In the genomic region with DNA sequence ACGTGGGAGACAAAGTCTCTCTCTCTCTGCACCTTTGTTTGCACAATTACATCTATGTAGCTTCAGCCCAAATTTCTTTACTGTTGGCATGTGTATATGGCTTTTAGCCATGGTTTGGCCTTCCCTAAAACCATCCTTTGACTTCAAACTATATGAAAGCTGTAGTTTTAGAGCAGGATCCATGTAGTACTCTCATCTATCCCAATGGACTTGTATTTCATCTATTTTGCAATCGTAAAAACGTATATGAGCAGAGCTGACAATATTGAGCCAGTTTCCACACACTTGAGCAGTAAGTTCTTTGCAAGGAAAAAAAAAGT, we compare ENCODE assay signal across 7 mouse cellular contexts. TPM values are rescaled to one million over a fixed set of nuclear protein-coding genes. Genes with fewer than 3 reads are reported as not detected.
A peak's percentile ranks its signal among the peaks of the same experiment; 100 is the strongest.
DNase-seq lines count a peak whose midpoint lies in the region; ATAC-seq and TF ChIP-seq lines count a peak whose summit lies in the region.

No protein-coding gene starts in this region.

- H3K4me2 ChIP-seq in lung, embryonic 15.5 days: peak overlapping the region; percentile 75
- H3K4me2 ChIP-seq in forebrain, embryonic 11.5 days (ENCODE audit: low read depth, low read length, severe bottlenecking): peak overlapping the region; percentile 69
- H3K4me2 ChIP-seq in limb, embryonic 11.5 days (ENCODE audit: low read depth, severe bottlenecking): peak overlapping the region; percentile 69

- peak overlapping the region; percentile 54 for H3K4me3 ChIP-seq in lung, embryonic 15.5 days
- peak overlapping the region; percentile 34 for H3K4me3 ChIP-seq in forebrain, embryonic 11.5 days (ENCODE audit: low read depth, low read length)
- peak overlapping the region; percentile 61 for H3K4me3 ChIP-seq in limb, embryonic 11.5 days (ENCODE audit: low read depth, low read length)
- H3K4me3 ChIP-seq in olfactory bulb, adult 2 months (ENCODE audit: insufficient read depth, low read depth, low read length): peak overlapping the region; percentile 64

- DNase-seq in lung, postnatal 4 days: no peak
- no peak for DNase-seq in forebrain, embryonic 11.5 days (ENCODE audit: low spot score)
- no peak for DNase-seq in limb, embryonic 11.5 days (ENCODE audit: low spot score)
- no peak for DNase-seq in cerebellum, adult 9-11 months

- H3K4me1 ChIP-seq in lung, embryonic 15.5 days: peaks cover 9% of the 10 kb centered on the region
- no peaks in the 10 kb centered on the region for H3K4me1 ChIP-seq in forebrain, embryonic 11.5 days (replicated peaks; ENCODE audit: control insufficient read depth, insufficient read depth, low read length)
- H3K4me1 ChIP-seq in limb, embryonic 11.5 days (ENCODE audit: control insufficient read depth, insufficient read depth, low read length): 0 out of 2 replicates have a peak, but pooled peaks cover 3% of the 10 kb centered on the region
- H3K4me1 ChIP-seq in olfactory bulb, adult 2 months (ENCODE audit: control insufficient read depth, insufficient read depth, low read length): peaks cover 6% of the 10 kb centered on the region

- no peaks in the 10 kb centered on the region for H3K9me3 ChIP-seq in lung, embryonic 15.5 days
- H3K9me3 ChIP-seq in forebrain, embryonic 11.5 days (ENCODE audit: control insufficient read depth, low read length): no peaks in the 10 kb centered on the region
- H3K9me3 ChIP-seq in limb, embryonic 11.5 days (ENCODE audit: control insufficient read depth, low read length): no peaks in the 10 kb centered on the region

- no peak for TF ChIP-seq CTCF in olfactory bulb, adult 2 months (IDR thresholded peaks at IDR 0.05; ENCODE audit: insufficient read depth, low read depth, low read length)

- no peak; the same call in 1 of the 2 replicates for TF ChIP-seq POLR2A in olfactory bulb, adult 2 months (IDR thresholded peaks at IDR 0.05; ENCODE audit: insufficient read depth, low read depth, low read length)

- H3K27me3 ChIP-seq in lung, embryonic 15.5 days: no peaks in the 10 kb centered on the region
- H3K27me3 ChIP-seq in forebrain, embryonic 11.5 days (ENCODE audit: control insufficient read depth, insufficient read depth, low read length): no peaks in the 10 kb centered on the region
- H3K27me3 ChIP-seq in limb, embryonic 11.5 days (ENCODE audit: control insufficient read depth, insufficient read depth, low read length): no peaks in the 10 kb centered on the region

- H3K9ac ChIP-seq in lung, embryonic 15.5 days: peak overlapping the region; percentile 26; the same call in 1 of the 2 replicates
- H3K9ac ChIP-seq in forebrain, embryonic 11.5 days (ENCODE audit: low read length): peak overlapping the region; percentile 37
- H3K9ac ChIP-seq in limb, embryonic 11.5 days (ENCODE audit: low read length): peak overlapping the region; percentile 81

- ATAC-seq in lung, embryonic 15.5 days (ENCODE audit: borderline replicate concordance, extremely low read depth, low FRiP score, low TSS enrichment): no peak
- no peak for ATAC-seq in forebrain, embryonic 11.5 days (replicated peaks; ENCODE audit: low FRiP score)
- ATAC-seq in limb, embryonic 11.5 days (ENCODE audit: insufficient number of reproducible peaks, low FRiP score, low TSS enrichment, low read depth): no peak
- ATAC-seq in frontal cortex, adult (ENCODE audit: low TSS enrichment): no peak

- 52% methylated on average over 3 of the region's 3 CpGs for WGBS in lung, embryonic 15.5 days
- 60% methylated on average over 3 of the region's 3 CpGs for WGBS in forebrain, embryonic 11.5 days
- 61% methylated on average over 3 of the region's 3 CpGs for WGBS in limb, embryonic 11.5 days
- WGBS in olfactory bulb, adult 2 months: 54% methylated on average over 3 of the region's 3 CpGs

- peaks cover 10% of the 10 kb centered on the region for H3K36me3 ChIP-seq in lung, embryonic 15.5 days
- no peaks in the 10 kb centered on the region; the same call in 1 of the 2 replicates for H3K36me3 ChIP-seq in forebrain, embryonic 11.5 days (ENCODE audit: control insufficient read depth, insufficient read depth, low read length)
- peaks cover under 1% of the 10 kb centered on the region; the same call in 1 of the 2 replicates for H3K36me3 ChIP-seq in limb, embryonic 11.5 days (ENCODE audit: control insufficient read depth, insufficient read depth, low read length)

- H3K27ac ChIP-seq in lung, embryonic 15.5 days: no peak overlapping the region; the same call in 1 of the 2 replicates
- H3K27ac ChIP-seq in forebrain, embryonic 11.5 days (ENCODE audit: low read depth, low read length): no peak overlapping the region
- no peak overlapping the region for H3K27ac ChIP-seq in limb, embryonic 11.5 days (replicated peaks; ENCODE audit: low read depth, low read length)
- H3K27ac ChIP-seq in olfactory bulb, adult 2 months (ENCODE audit: insufficient read depth, low read depth, low read length): no peak overlapping the region

RNA-seq across cellular contexts. Expression of a gene that starts 0.3 kb away (rescaled TPM):
- 16.6 and 16.7 TPM in 2 replicates for polyA plus RNA-seq in lung, embryonic 15.5 days (2015; fragmentation: Nextera tagmentation; extraction: Ambion mirVana)
- 26.7 and 31.0 TPM in 2 replicates for polyA plus RNA-seq in forebrain, embryonic 11.5 days (2014; fragmentation: Nextera tagmentation; extraction: Ambion mirVana)
- polyA plus RNA-seq in limb, embryonic 11.5 days (2014; fragmentation: Nextera tagmentation; extraction: Ambion mirVana): 33.8 and 36.1 TPM in 2 replicates
- polyA plus RNA-seq in olfactory bulb, adult 2 months (2012; ENCODE audit: insufficient read depth, insufficient read length, low replicate concordance, missing spikeins): not detected in 2 replicates

RNA-seq across cellular contexts. Expression of a gene that starts 30.5 kb away (rescaled TPM):
- 20.2 and 23.6 TPM in 2 replicates for polyA plus RNA-seq in lung, embryonic 15.5 days (2015; fragmentation: Nextera tagmentation; extraction: Ambion mirVana)
- 3.5 and 4.3 TPM in 2 replicates for polyA plus RNA-seq in forebrain, embryonic 11.5 days (2014; fragmentation: Nextera tagmentation; extraction: Ambion mirVana)
- polyA plus RNA-seq in limb, embryonic 11.5 days (2014; fragmentation: Nextera tagmentation; extraction: Ambion mirVana): 4.3 and 4.8 TPM in 2 replicates
- polyA plus RNA-seq in olfactory bulb, adult 2 months (2012; ENCODE audit: insufficient read depth, insufficient read length, low replicate concordance, missing spikeins): not detected in 2 replicates

RNA-seq across cellular contexts. Expression of a gene that starts 36.7 kb away (rescaled TPM):
- not detected in 2 replicates for polyA plus RNA-seq in lung, embryonic 15.5 days (2015; fragmentation: Nextera tagmentation; extraction: Ambion mirVana)
- polyA plus RNA-seq in forebrain, embryonic 11.5 days (2014; fragmentation: Nextera tagmentation; extraction: Ambion mirVana): not detected in 2 replicates
- 0.99 TPM in 1 of 2 replicates, not detected in the other for polyA plus RNA-seq in limb, embryonic 11.5 days (2014; fragmentation: Nextera tagmentation; extraction: Ambion mirVana)
- polyA plus RNA-seq in olfactory bulb, adult 2 months (2012; ENCODE audit: insufficient read depth, insufficient read length, low replicate concordance, missing spikeins): not detected in 2 replicates

RNA-seq across cellular contexts. Expression of a gene that starts 57.3 kb away (rescaled TPM):
- 0.38 and 0.49 TPM in 2 replicates for polyA plus RNA-seq in lung, embryonic 15.5 days (2015; fragmentation: Nextera tagmentation; extraction: Ambion mirVana)
- 0.36 and 0.59 TPM in 2 replicates for polyA plus RNA-seq in forebrain, embryonic 11.5 days (2014; fragmentation: Nextera tagmentation; extraction: Ambion mirVana)
- polyA plus RNA-seq in limb, embryonic 11.5 days (2014; fragmentation: Nextera tagmentation; extraction: Ambion mirVana): 0.67 and 0.91 TPM in 2 replicates
- polyA plus RNA-seq in olfactory bulb, adult 2 months (2012; ENCODE audit: insufficient read depth, insufficient read length, low replicate concordance, missing spikeins): not detected in 2 replicates

RNA-seq across cellular contexts. Expression of a gene that starts 57.9 kb away (rescaled TPM):
- 5.8 and 6.6 TPM in 2 replicates for polyA plus RNA-seq in lung, embryonic 15.5 days (2015; fragmentation: Nextera tagmentation; extraction: Ambion mirVana)
- 14.6 and 14.9 TPM in 2 replicates for polyA plus RNA-seq in forebrain, embryonic 11.5 days (2014; fragmentation: Nextera tagmentation; extraction: Ambion mirVana)
- 13.1 and 16.3 TPM in 2 replicates for polyA plus RNA-seq in limb, embryonic 11.5 days (2014; fragmentation: Nextera tagmentation; extraction: Ambion mirVana)
- polyA plus RNA-seq in olfactory bulb, adult 2 months (2012; ENCODE audit: insufficient read depth, insufficient read length, low replicate concordance, missing spikeins): not detected in 2 replicates

Comparison
In these comparisons a context has a peak if more than half of its experiments do, and no peak if none do; other contexts are left out.
1. H3K9ac ChIP-seq: peak in every context shown above with its lines; median percentile 81 in limb, embryonic 11.5 days; 37 in forebrain, embryonic 11.5 days; 26 in lung, embryonic 15.5 days.